Mouse (Mus musculus): Measurements from ENCODE around the gene Sult4a1. TPM values are rescaled to one million over a fixed set of nuclear protein-coding genes. Genes with fewer than 3 reads are reported as not detected.
A peak's percentile ranks its signal among the peaks of the same experiment; 100 is the strongest.

Gene Sult4a1
- polyA plus RNA-seq, 1 experiment from 2014 or later: 40.3 TPM

- peaks cover 5% of the 10 kb centered on the region; the same call in 1 of the 2 replicates for H3K9me3 ChIP-seq (replicated peaks)
- H3K4me2 ChIP-seq: peak overlapping the region; percentile 45
- H3K9ac ChIP-seq: no peak overlapping the region
- no peaks in the 10 kb centered on the region for H3K36me3 ChIP-seq (ENCODE audit: poor library complexity, severe bottlenecking)
- peaks cover 22% of the 10 kb centered on the region for H3K27me3 ChIP-seq
- peak; percentile 39 for ATAC-seq
- H3K27ac ChIP-seq: peak overlapping the region; percentile 57
- WGBS: 9% methylated on average over 16 of the region's 16 CpGs
- H3K4me3 ChIP-seq: no peak overlapping the region
- H3K4me1 ChIP-seq: peaks cover 39% of the 10 kb centered on the region
Measured at GRCm38 (mm10) chr15:84069455-84070050, 36.0 kb downstream of the Sult4a1 start.

GRCm38 (mm10) chr15:84065701-84066100, 39.9 kb downstream of the Sult4a1 start:
- WGBS: 64% methylated on average over 4 of the region's 4 CpGs

GRCm38 (mm10) chr15:84065140-84065539, 40.4 kb downstream of the Sult4a1 start, which contains the start of gene Efcab6:
TSS of gene Efcab6 (minus strand) at chr15:84065379.
- WGBS: under 1% methylated on average over 23 of the region's 29 CpGs
- no peaks in the 10 kb centered on the region for H3K36me3 ChIP-seq (ENCODE audit: poor library complexity, severe bottlenecking)
- peak; percentile 74 for ATAC-seq
- H3K4me3 ChIP-seq: peak within 1 kb of the TSS; percentile 40
- peak within 1 kb of the TSS; percentile 51 for H3K9ac ChIP-seq
- H3K27ac ChIP-seq: no peak within 1 kb of the TSS
- H3K27me3 ChIP-seq: peaks cover 12% of the 10 kb centered on the region; the same call in 1 of the 2 replicates
- peaks cover 5% of the 10 kb centered on the region; the same call in 1 of the 2 replicates for H3K9me3 ChIP-seq (replicated peaks)
- H3K4me2 ChIP-seq: peak within 1 kb of the TSS; percentile 69
- H3K4me1 ChIP-seq: peaks cover 26% of the 10 kb centered on the region

More at GRCm38 (mm10) chr15:84065701-84066100, 39.9 kb downstream of the Sult4a1 start:
- peaks cover 17% of the 10 kb centered on the region for H3K27me3 ChIP-seq
- peaks cover 31% of the 10 kb centered on the region for H3K4me1 ChIP-seq
- H3K4me2 ChIP-seq: no peak overlapping the region
- H3K9ac ChIP-seq: no peak overlapping the region
- H3K36me3 ChIP-seq (ENCODE audit: poor library complexity, severe bottlenecking): no peaks in the 10 kb centered on the region
- no peak for ATAC-seq
- H3K27ac ChIP-seq: no peak overlapping the region
- H3K4me3 ChIP-seq: no peak overlapping the region
- H3K9me3 ChIP-seq (replicated peaks): peaks cover 5% of the 10 kb centered on the region; the same call in 1 of the 2 replicates

- H3K4me3 ChIP-seq: no peak overlapping the region
- H3K27me3 ChIP-seq: 0 out of 2 replicates have a peak, but pooled peaks cover 6% of the 10 kb centered on the region
- ATAC-seq: no peak
- no peaks in the 10 kb centered on the region for H3K36me3 ChIP-seq (ENCODE audit: poor library complexity, severe bottlenecking)
- no peaks in the 10 kb centered on the region for H3K9me3 ChIP-seq (replicated peaks)
- peaks cover under 1% of the 10 kb centered on the region; the same call in 1 of the 2 replicates for H3K4me1 ChIP-seq
- no peak overlapping the region for H3K4me2 ChIP-seq
- 79% methylated on average over 6 of the region's 6 CpGs for WGBS
- no peak overlapping the region for H3K9ac ChIP-seq
- no peak overlapping the region for H3K27ac ChIP-seq
Measured at GRCm38 (mm10) chr15:84058841-84059240, 46.7 kb downstream of the Sult4a1 start.

- H3K36me3 ChIP-seq (ENCODE audit: poor library complexity, severe bottlenecking): no peaks in the 10 kb centered on the region
- 0 out of 2 replicates have a peak, but pooled peaks cover 6% of the 10 kb centered on the region for H3K27me3 ChIP-seq
- H3K4me2 ChIP-seq: no peak overlapping the region
- no peak for ATAC-seq
- 75% methylated on average over 5 of the region's 5 CpGs for WGBS
- no peak overlapping the region for H3K9ac ChIP-seq
- H3K9me3 ChIP-seq (replicated peaks): no peaks in the 10 kb centered on the region
- H3K4me3 ChIP-seq: no peak overlapping the region
- H3K4me1 ChIP-seq: peaks cover 6% of the 10 kb centered on the region; the same call in 1 of the 2 replicates
- no peak overlapping the region for H3K27ac ChIP-seq
Measured at GRCm38 (mm10) chr15:84056083-84056482, 49.5 kb downstream of the Sult4a1 start.

GRCm38 (mm10) chr15:84053859-84054258, 51.7 kb downstream of the Sult4a1 start:
- Histone ChIP-seq H3K9ac (no peak overlapping the region), H3K36me3 (ENCODE audit: poor library complexity, severe bottlenecking) (no peaks in the 10 kb centered on the region), H3K27me3 (0 out of 2 replicates have a peak, but pooled peaks cover 6% of the 10 kb centered on the region), H3K4me1 (peaks cover 6% of the 10 kb centered on the region; the same call in 1 of the 2 replicates), H3K4me3 (no peak overlapping the region), H3K4me2 (no peak overlapping the region), H3K27ac (no peak overlapping the region), H3K9me3 (replicated peaks) (no peaks in the 10 kb centered on the region)
- peak; percentile 90 for ATAC-seq
- 27% methylated on average over 9 of the region's 9 CpGs for WGBS

- no peak overlapping the region for H3K4me2 ChIP-seq
- H3K27ac ChIP-seq: no peak overlapping the region
- 92% methylated on average over 4 of the region's 4 CpGs for WGBS
Measured at GRCm38 (mm10) chr15:84053240-84053639, 52.3 kb downstream of the Sult4a1 start.

GRCm38 (mm10) chr15:84052390-84052789, 53.2 kb downstream of the Sult4a1 start:
- 83% methylated on average over 9 of the region's 9 CpGs for WGBS
- H3K4me3 ChIP-seq: no peak overlapping the region
- no peaks in the 10 kb centered on the region for H3K36me3 ChIP-seq (ENCODE audit: poor library complexity, severe bottlenecking)
- no peaks in the 10 kb centered on the region for H3K9me3 ChIP-seq (replicated peaks)
- ATAC-seq: no peak
- peaks cover 6% of the 10 kb centered on the region; the same call in 1 of the 2 replicates for H3K4me1 ChIP-seq
- H3K27me3 ChIP-seq: 0 out of 2 replicates have a peak, but pooled peaks cover 6% of the 10 kb centered on the region
- no peak overlapping the region for H3K27ac ChIP-seq
- no peak overlapping the region for H3K9ac ChIP-seq
- no peak overlapping the region for H3K4me2 ChIP-seq

More at GRCm38 (mm10) chr15:84053240-84053639, 52.3 kb downstream of the Sult4a1 start:
- Histone ChIP-seq H3K36me3 (ENCODE audit: poor library complexity, severe bottlenecking) (no peaks in the 10 kb centered on the region), H3K4me1 (peaks cover 6% of the 10 kb centered on the region; the same call in 1 of the 2 replicates), H3K27me3 (0 out of 2 replicates have a peak, but pooled peaks cover 6% of the 10 kb centered on the region), H3K9ac (no peak overlapping the region), H3K9me3 (replicated peaks) (no peaks in the 10 kb centered on the region), H3K4me3 (no peak overlapping the region)
- peak; percentile 51; the same call in 1 of the 2 replicates for ATAC-seq

- H3K27me3 ChIP-seq: 0 out of 2 replicates have a peak, but pooled peaks cover 2% of the 10 kb centered on the region
- peaks cover 6% of the 10 kb centered on the region; the same call in 1 of the 2 replicates for H3K4me1 ChIP-seq
- 69% methylated on average over 7 of the region's 7 CpGs for WGBS
- H3K9ac ChIP-seq: no peak overlapping the region
- ATAC-seq: no peak
- H3K4me2 ChIP-seq: no peak overlapping the region
- H3K36me3 ChIP-seq (ENCODE audit: poor library complexity, severe bottlenecking): no peaks in the 10 kb centered on the region
- H3K27ac ChIP-seq: no peak overlapping the region
- H3K9me3 ChIP-seq (replicated peaks): peaks cover 2% of the 10 kb centered on the region
- no peak overlapping the region for H3K4me3 ChIP-seq
Measured at GRCm38 (mm10) chr15:84049570-84049969, 56.0 kb downstream of the Sult4a1 start.

- no peak for ATAC-seq
- no peak overlapping the region for H3K4me2 ChIP-seq
- no peak overlapping the region for H3K4me3 ChIP-seq
- no peaks in the 10 kb centered on the region for H3K36me3 ChIP-seq (ENCODE audit: poor library complexity, severe bottlenecking)
- H3K9me3 ChIP-seq (replicated peaks): peaks cover 4% of the 10 kb centered on the region
- no peak overlapping the region for H3K27ac ChIP-seq
- no peak overlapping the region for H3K9ac ChIP-seq
- H3K27me3 ChIP-seq: no peaks in the 10 kb centered on the region
- no peaks in the 10 kb centered on the region for H3K4me1 ChIP-seq
- 92% methylated on average over 6 of the region's 6 CpGs for WGBS
Measured at GRCm38 (mm10) chr15:84045562-84045961, 60.0 kb downstream of the Sult4a1 start.

- Histone ChIP-seq H3K36me3 (ENCODE audit: poor library complexity, severe bottlenecking) (no peaks in the 10 kb centered on the region), H3K4me2 (no peak overlapping the region), H3K4me1 (no peaks in the 10 kb centered on the region), H3K9ac (no peak overlapping the region), H3K27me3 (no peaks in the 10 kb centered on the region), H3K27ac (no peak overlapping the region), H3K9me3 (replicated peaks) (no peaks in the 10 kb centered on the region), H3K4me3 (no peak overlapping the region)
- ATAC-seq: peak; percentile 41; the same call in 1 of the 2 replicates
- 78% methylated on average over 5 of the region's 5 CpGs for WGBS
Measured at GRCm38 (mm10) chr15:84037067-84037466, 68.5 kb downstream of the Sult4a1 start.
